Mouse (Mus musculus) hindbrain, embryonic 11.5 days (tissue): Measurements from ENCODE around the gene Rab37. TPM values are rescaled to one million over a fixed set of nuclear protein-coding genes. Genes with fewer than 3 reads are reported as not detected.

Experiments
- polyA plus RNA-seq: library from polyadenylated mRNA; unstranded; fragments of >200 nt; fragmentation: Nextera tagmentation; extraction: Ambion mirVana; gene quantifications from 2 replicates; pipeline ENCODE4 v1.2.1, GENCODE M21; 2014

Rab37 gene
- polyA plus RNA-seq, 1 experiment from 2014 or later = 0.42 TPM

Other genes with a start within 250 kb of the Rab37 start
- gene Gprc5c, start 240.3 kb upstream of the Rab37 start, polyA plus RNA-seq = 17.7 and 18.3 TPM in 2 replicates
- gene Cd300a, start 201.4 kb upstream of the Rab37 start, polyA plus RNA-seq = 0.92 and 1.0 TPM in 2 replicates
- gene Cd300lb, start 157.0 kb upstream of the Rab37 start, polyA plus RNA-seq = 0.06 and 0.22 TPM in 2 replicates
- gene Cd300c, start 122.3 kb upstream of the Rab37 start, polyA plus RNA-seq = not detected in 2 replicates
- 0.13 and 0.25 TPM in 2 replicates for gene Cd300ld, start 101.5 kb upstream of the Rab37 start, polyA plus RNA-seq
- 1.1 and 1.2 TPM in 2 replicates for gene Cd300c2, start 89.6 kb upstream of the Rab37 start, polyA plus RNA-seq
- not detected in 2 replicates for gene Cd300ld2, start 75.2 kb upstream of the Rab37 start, polyA plus RNA-seq
- gene Cd300ld4, start 64.4 kb upstream of the Rab37 start, polyA plus RNA-seq = not detected in 2 replicates
- not detected in 2 replicates for gene Cd300ld5, start 53.7 kb upstream of the Rab37 start, polyA plus RNA-seq
- not detected in 2 replicates for gene Cd300ld3, start 43.0 kb upstream of the Rab37 start, polyA plus RNA-seq
- gene Cd300e, start 29.3 kb upstream of the Rab37 start, polyA plus RNA-seq = not detected in 2 replicates
- gene Cd300lf, start 42.6 kb downstream of the Rab37 start, polyA plus RNA-seq = 0.22 TPM in 1 of 2 replicates, not detected in the other
- 29.5 and 33.7 TPM in 2 replicates for gene Slc9a3r1, start 71.9 kb downstream of the Rab37 start, polyA plus RNA-seq
- gene Tmem104, start 96.1 kb downstream of the Rab37 start, polyA plus RNA-seq = 7.2 and 7.3 TPM in 2 replicates
- gene Nat9, start 96.4 kb downstream of the Rab37 start, polyA plus RNA-seq = 19.5 and 20.1 TPM in 2 replicates
- gene Grin2c, start 175.8 kb downstream of the Rab37 start, polyA plus RNA-seq = 0.25 and 0.43 TPM in 2 replicates
- gene Fdxr, start 185.6 kb downstream of the Rab37 start, polyA plus RNA-seq = 11.6 and 14.9 TPM in 2 replicates
- gene Fads6, start 206.2 kb downstream of the Rab37 start, polyA plus RNA-seq = 0.40 and 0.52 TPM in 2 replicates
- not detected in 2 replicates for gene Otop2, start 215.7 kb downstream of the Rab37 start, polyA plus RNA-seq
- gene Ush1g, start 230.6 kb downstream of the Rab37 start, polyA plus RNA-seq = 0.05 TPM in 1 of 2 replicates, not detected in the other
- gene Otop3, start 243.3 kb downstream of the Rab37 start, polyA plus RNA-seq = 0.15 and 0.20 TPM in 2 replicates